Mouse (Mus musculus): ENCODE results near the gene Tusc2.

DNA sequence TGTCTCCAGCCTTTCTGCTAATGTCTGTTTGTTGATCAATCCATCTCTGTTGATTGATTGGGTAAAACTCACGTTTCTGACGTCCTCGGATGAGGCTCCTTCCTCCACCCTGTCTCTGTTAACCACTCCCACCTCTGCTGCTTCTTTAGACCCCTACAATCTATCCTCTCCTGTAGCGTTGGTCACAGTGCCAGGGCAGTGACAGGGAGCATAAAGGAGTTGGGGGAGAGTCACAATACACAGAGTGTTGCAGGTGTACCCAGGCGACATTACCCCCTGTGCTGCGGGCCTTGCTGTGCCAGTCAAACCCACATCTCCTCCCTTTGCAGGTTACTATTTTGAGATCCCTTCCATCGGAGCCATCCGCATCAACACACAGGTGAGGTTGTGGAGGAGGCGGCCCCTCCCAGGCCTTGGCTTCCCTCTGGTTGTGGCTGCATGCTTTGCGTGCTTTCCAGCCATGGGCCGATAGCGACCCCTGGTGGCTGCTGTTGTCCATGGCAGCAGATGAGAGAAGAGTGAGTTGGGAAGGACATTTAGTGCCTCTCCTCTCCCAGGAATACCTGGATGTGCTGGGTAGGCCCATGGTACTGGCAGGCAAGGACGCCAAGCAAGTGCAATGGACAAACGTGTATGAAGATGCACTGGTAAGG is 48.6 kb upstream of the Tusc2 start:
- peak; percentile 100 for TF ChIP-seq CTCF (IDR thresholded peaks at IDR 0.05; ENCODE audit: low read depth)
- no peak for TF ChIP-seq EP300 (IDR thresholded peaks at IDR 0.05; ENCODE audit: low read depth)

All from liver, postnatal 0 days (tissue).